Mouse (Mus musculus) ES-Bruce4 (cell line): ENCODE measurements around the gene Tmem50b. TPM values are rescaled to one million over a fixed set of nuclear protein-coding genes. Genes with fewer than 3 reads are reported as not detected.

Experiments used
- H3K27ac ChIP-seq: 2 replicates; pipeline ENCODE4 v1.5.1; 2012; ENCODE audit warnings: low read length, inconsistent platforms; ENCODE audit not compliant: insufficient read depth
- H3K27me3 ChIP-seq: 2 replicates; pipeline ENCODE4 v1.6.1; 2012; ENCODE audit warnings: mild to moderate bottlenecking, low read length, inconsistent platforms; ENCODE audit not compliant: control insufficient read depth, poor library complexity, insufficient read depth, severe bottlenecking
- H3K36me3 ChIP-seq: 2 replicates; pipeline ENCODE4 v1.6.1; 2012; ENCODE audit warnings: inconsistent platforms, mild to moderate bottlenecking, low read length, moderate library complexity; ENCODE audit not compliant: control insufficient read depth, poor library complexity, insufficient read depth, severe bottlenecking
- H3K4me1 ChIP-seq: one replicate; pipeline ENCODE4 v1.8.1; 2011; ENCODE audit warnings: low read length; ENCODE audit not compliant: control insufficient read depth, insufficient read depth
- H3K4me3 ChIP-seq: 2 replicates; pipeline ENCODE4 v1.5.1; 2011; ENCODE audit warnings: low read depth, mild to moderate bottlenecking, low read length
- H3K9ac ChIP-seq: 2 replicates; pipeline ENCODE4 v1.6.1; 2012; ENCODE audit warnings: low read depth, mild to moderate bottlenecking, inconsistent platforms; ENCODE audit not compliant: poor library complexity, severe bottlenecking
- H3K9me3 ChIP-seq: replicated peaks from 2 replicates; pipeline ENCODE4 v1.6.1; 2012; ENCODE audit warnings: mild to moderate bottlenecking, low read length, inconsistent platforms; ENCODE audit not compliant: control insufficient read depth, poor library complexity, insufficient read depth, severe bottlenecking
- CTCF ChIP-seq: IDR thresholded peaks from one replicate; pipeline ENCODE4 v1.8.1; 2011; ENCODE audit warnings: low read depth, low read length
- EP300 ChIP-seq: IDR thresholded peaks from 2 replicates; pipeline ENCODE4 v1.6.1; 2011; ENCODE audit warnings: low read depth, low read length; ENCODE audit not compliant: insufficient read depth
- POLR2A ChIP-seq: IDR thresholded peaks from one replicate; pipeline ENCODE4 v1.8.1; 2011; ENCODE audit warnings: low read length; ENCODE audit not compliant: insufficient read depth
- polyA plus RNA-seq: library from polyadenylated mRNA; stranded (reverse); fragments of >200 nt; gene quantifications from 2 replicates; pipeline ENCODE4 v1.2.4, GENCODE M21; 2011; ENCODE audit warnings: low read depth; ENCODE audit not compliant: missing spikeins, insufficient read depth, insufficient read length

Tmem50b gene
- polyA plus RNA-seq, 1 experiment, result 30.9 TPM

DNA sequence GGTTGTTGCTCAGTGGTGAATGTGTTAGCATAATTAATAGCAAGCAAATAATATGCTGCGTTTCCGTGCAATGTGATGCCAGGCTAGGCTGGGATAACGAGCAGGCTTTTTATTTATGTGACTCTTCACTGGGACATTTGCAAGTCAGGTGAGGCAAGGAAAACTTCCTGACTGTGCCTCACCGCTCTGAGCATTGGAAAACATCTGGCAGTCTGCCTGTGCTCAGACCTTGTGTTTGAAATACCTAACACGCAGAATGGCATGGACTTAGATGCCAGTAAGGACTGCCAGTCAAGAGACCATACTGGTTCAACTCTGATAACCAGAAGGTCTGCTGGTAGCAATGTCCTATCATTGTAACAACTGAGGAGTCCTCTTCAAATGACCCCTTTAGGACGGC lies 7.6 kb upstream of the Tmem50b start:
- no peak for TF ChIP-seq EP300
- no peak for TF ChIP-seq CTCF
- H3K36me3 ChIP-seq, result no peaks in the 10 kb centered on the region
- H3K9ac ChIP-seq, result no peak overlapping the region
- no peak overlapping the region for H3K4me3 ChIP-seq
- H3K4me1 ChIP-seq, result no peaks in the 10 kb centered on the region
- H3K27ac ChIP-seq, result no peak overlapping the region
- H3K27me3 ChIP-seq, result no peaks in the 10 kb centered on the region
- no peaks in the 10 kb centered on the region for H3K9me3 ChIP-seq

DNA sequence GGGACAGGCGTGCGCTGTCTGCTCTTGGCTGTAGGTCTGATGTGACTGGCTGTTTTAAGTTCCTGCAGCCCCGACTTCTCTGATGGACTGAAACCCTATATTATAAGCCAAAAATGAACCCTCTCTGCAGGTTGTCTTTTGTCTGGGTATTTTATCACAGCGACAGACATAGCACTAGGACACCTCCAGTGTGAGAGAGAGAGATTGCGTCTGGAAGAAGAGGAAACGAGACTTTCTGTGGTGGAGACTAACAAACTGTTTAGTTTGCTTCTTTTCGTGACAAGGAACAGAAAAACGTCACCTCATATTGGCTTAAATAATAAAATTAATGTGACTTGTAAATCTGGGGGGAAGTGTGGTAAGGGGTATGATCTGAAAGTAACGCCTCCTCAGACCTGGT lies 4.1 kb upstream of the Tmem50b start:
- H3K9me3 ChIP-seq, result no peaks in the 10 kb centered on the region

DNA sequence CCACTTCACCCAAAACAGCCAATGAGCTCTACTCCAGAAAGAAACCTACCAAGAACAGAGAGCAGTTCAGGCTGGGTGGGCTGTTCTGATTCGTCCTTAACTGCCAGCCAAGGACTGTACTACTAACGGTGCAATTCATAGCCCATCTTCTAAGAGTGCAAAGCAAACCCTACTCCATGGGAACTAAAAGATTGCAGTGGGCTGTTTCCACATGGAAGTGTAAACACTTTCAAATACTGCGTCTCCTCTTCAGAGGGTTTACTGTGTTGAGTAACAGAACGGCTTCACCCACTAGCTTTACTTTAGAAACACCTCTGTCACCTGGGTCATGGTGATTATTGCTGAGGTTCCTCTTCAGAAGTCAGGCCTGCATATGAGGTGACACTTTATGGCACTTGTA lies 3.5 kb upstream of the Tmem50b start:
- TF ChIP-seq CTCF (no peak), EP300 (no peak), POLR2A (no peak)
- H3K27ac ChIP-seq, result no peak overlapping the region
- H3K4me3 ChIP-seq, result no peak overlapping the region
- no peaks in the 10 kb centered on the region for H3K9me3 ChIP-seq
- H3K9ac ChIP-seq, result no peak overlapping the region
- no peaks in the 10 kb centered on the region for H3K36me3 ChIP-seq
- no peaks in the 10 kb centered on the region for H3K27me3 ChIP-seq
- H3K4me1 ChIP-seq, result no peaks in the 10 kb centered on the region

More for the DNA sequence above, 4.1 kb upstream of the Tmem50b start:
- Histone ChIP-seq H3K4me3 (no peak overlapping the region), H3K27ac (no peak overlapping the region), H3K9ac (no peak overlapping the region), H3K27me3 (no peaks in the 10 kb centered on the region), H3K4me1 (no peaks in the 10 kb centered on the region), H3K36me3 (no peaks in the 10 kb centered on the region)
- TF ChIP-seq EP300 (no peak), CTCF (no peak), POLR2A (no peak)

DNA sequence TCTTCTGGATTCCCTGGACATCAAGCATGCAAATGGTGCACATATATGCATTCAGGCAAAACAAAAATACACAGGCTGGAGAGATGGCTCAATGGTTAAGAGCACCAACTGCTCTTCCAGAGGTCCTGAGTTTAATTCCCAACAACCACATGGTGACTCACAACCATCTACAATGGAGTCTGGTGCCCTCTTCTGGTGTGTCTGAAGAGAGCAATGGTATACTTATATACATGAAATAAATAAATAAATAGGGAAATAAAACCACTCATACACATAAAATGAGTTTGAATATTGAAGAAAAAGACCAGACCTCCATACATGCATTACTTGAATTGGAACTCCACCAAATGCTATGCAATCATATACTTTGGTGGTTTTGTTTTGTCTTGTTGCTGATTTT lies 1.6 kb upstream of the Tmem50b start:
- no peaks in the 10 kb centered on the region for H3K36me3 ChIP-seq
- H3K27me3 ChIP-seq, result no peaks in the 10 kb centered on the region
- no peak overlapping the region for H3K9ac ChIP-seq
- H3K9me3 ChIP-seq, result no peaks in the 10 kb centered on the region
- no peaks in the 10 kb centered on the region for H3K4me1 ChIP-seq
- TF ChIP-seq CTCF (no peak), POLR2A (no peak), EP300 (no peak)
- H3K27ac ChIP-seq, result no peak overlapping the region
- no peak overlapping the region for H3K4me3 ChIP-seq

DNA sequence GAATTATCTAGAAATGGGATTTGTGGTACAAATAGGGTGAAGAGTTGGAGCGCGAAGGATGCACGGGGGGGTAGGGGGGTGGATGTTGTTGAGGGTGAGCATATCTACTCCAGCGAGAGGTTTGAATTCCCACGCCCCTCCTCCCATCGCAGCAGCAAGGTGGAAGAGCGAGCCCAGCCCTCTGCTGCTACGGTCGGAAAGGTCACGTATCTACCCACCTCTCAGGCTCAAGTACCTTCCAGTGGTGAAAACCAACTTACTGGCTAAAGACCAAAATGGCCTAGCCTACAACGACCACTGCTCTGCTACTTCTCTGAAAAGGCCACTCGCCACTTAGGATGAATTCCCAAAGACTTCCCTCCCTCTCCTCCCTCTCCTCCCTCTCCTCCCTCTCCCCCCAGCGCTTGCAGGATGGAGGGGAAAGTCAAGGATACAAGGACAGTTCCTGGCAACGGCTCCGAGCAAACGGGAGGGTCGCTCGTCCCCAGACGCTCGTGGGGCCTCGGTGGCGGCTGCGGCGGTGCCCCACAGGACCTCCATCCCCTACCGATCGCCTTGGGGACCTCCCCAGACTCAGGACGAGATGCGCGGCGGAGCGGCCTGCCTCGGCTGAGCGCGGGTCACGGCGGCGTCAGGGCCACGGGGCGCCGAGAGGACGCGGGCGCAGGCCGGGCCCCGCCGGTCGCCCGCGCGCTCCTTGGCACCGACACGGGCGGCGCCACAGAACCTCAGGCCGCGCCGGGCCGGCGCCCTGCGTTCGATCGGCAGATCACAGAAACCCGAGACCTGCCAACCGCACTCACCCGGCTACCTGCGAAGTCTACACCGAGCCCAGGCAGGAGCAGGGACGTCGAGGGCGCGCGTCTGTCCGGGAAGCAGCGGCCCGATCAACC lies 575 bp downstream of the Tmem50b start:
- Histone ChIP-seq H3K9me3 (no peaks in the 10 kb centered on the region), H3K27ac (no peak overlapping the region), H3K9ac (peak overlapping the region; percentile 73), H3K4me1 (no peaks in the 10 kb centered on the region), H3K4me3 (peak overlapping the region; percentile 91), H3K36me3 (no peaks in the 10 kb centered on the region), H3K27me3 (no peaks in the 10 kb centered on the region)
- TF ChIP-seq POLR2A (no peak), EP300 (no peak), CTCF (no peak)

DNA sequence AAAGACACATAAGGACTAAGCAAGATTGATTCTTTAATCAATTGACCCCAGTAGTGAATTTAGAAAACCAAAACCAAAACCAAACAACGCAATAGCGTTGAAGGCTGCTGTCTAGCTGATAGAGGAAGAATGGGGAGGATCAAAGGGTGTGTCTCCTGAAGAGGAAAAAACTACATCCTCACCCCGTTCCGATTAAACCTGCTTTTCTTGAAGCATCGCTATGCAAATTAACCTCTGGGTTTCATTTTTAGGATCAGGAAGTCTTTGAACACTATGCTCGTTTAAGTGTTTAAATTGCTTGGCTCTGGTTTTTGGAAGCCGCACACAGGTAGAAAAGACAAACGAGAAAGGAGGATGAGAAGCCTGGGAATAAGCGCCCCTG lies 1.2 kb downstream of the Tmem50b start:
- no peak for TF ChIP-seq EP300
- no peak for TF ChIP-seq CTCF
- no peak for TF ChIP-seq POLR2A
- H3K4me3 ChIP-seq, result peak overlapping the region; percentile 91; the same call in 1 of the 2 replicates
- no peak overlapping the region for H3K27ac ChIP-seq
- H3K36me3 ChIP-seq, result no peaks in the 10 kb centered on the region
- H3K9ac ChIP-seq, result peak overlapping the region; percentile 73; the same call in 1 of the 2 replicates
- H3K27me3 ChIP-seq, result no peaks in the 10 kb centered on the region
- H3K4me1 ChIP-seq, result no peaks in the 10 kb centered on the region
- H3K9me3 ChIP-seq, result no peaks in the 10 kb centered on the region
